Mouse (Mus musculus) forebrain, embryonic 14.5 days (tissue): Measurements from ENCODE around the gene Frmd5. TPM values are rescaled to one million over a fixed set of nuclear protein-coding genes. Genes with fewer than 3 reads are reported as not detected.

Experiments used
- ATAC-seq: fragments of 200-750 bp; cut with Nextera tagmentation; 2 replicates; pipeline ENCODE4 v1.8.0; 2017; ENCODE audit warnings: mild to moderate bottlenecking, moderate library complexity
- DNase-seq: peaks from one replicate; pipeline ENCODE4 v3.0.0-alpha.2; 2015; ENCODE audit warnings: low spot score
- H3K27ac ChIP-seq: fragments of 300-500 bp; sonication (generic); 2 replicates; pipeline ENCODE4 v1.5.1; 2014; ENCODE audit warnings: low read depth, mild to moderate bottlenecking, control low read depth, low read length, moderate library complexity
- H3K27me3 ChIP-seq: fragments of 300-500 bp; sonication (generic); replicated peaks from 2 replicates; pipeline ENCODE4 v1.6.1; 2014; ENCODE audit warnings: low read length, control low read depth, mixed read lengths; ENCODE audit not compliant: control insufficient read depth, insufficient read depth
- H3K36me3 ChIP-seq: fragments of 300-500 bp; sonication (generic); 2 replicates; pipeline ENCODE4 v1.6.1; 2014; ENCODE audit warnings: low read length, control low read depth; ENCODE audit not compliant: control insufficient read depth, insufficient read depth
- H3K4me1 ChIP-seq: fragments of 300-500 bp; sonication (generic); 2 replicates; pipeline ENCODE4 v1.6.1; 2014; ENCODE audit warnings: antibody characterized with exemption, low read length, control low read depth; ENCODE audit not compliant: control insufficient read depth, insufficient read depth
- H3K4me2 ChIP-seq: fragments of 300-500 bp; sonication (generic); 2 replicates; pipeline ENCODE4 v1.6.1; 2014; ENCODE audit warnings: mild to moderate bottlenecking, control low read depth, low read length
- H3K4me3 ChIP-seq: fragments of 300-500 bp; sonication (generic); 2 replicates; pipeline ENCODE4 v1.5.1; 2014; ENCODE audit warnings: low read depth, low read length, control low read depth
- H3K9ac ChIP-seq: fragments of 300-500 bp; sonication (generic); 2 replicates; pipeline ENCODE4 v1.6.1; 2014; ENCODE audit warnings: mild to moderate bottlenecking, low read length, control low read depth, moderate library complexity
- H3K9me3 ChIP-seq: fragments of 300-500 bp; sonication (generic); replicated peaks from 2 replicates; pipeline ENCODE4 v1.6.1; 2016; ENCODE audit warnings: low read length, control low read depth, mixed read lengths; ENCODE audit not compliant: control insufficient read depth
- WGBS: fragments of 180-500 bp; shearing (Covaris S2); extraction: QIAGEN DNeasy Blood & Tissue Kit; methylation state at CpG from one replicate; pipeline ENCODE4 v1.1.7; 2014; 5-methylcytosine and 5-hydroxymethylcytosine counted together
- polyA plus RNA-seq: library from polyadenylated mRNA; unstranded; fragments of >200 nt; fragmentation: Nextera tagmentation; extraction: Ambion mirVana; gene quantifications from 2 replicates; pipeline ENCODE4 v1.2.1, GENCODE M21; 2014

Frmd5 gene
- polyA plus RNA-seq, 1 experiment from 2014 or later = 26.9 TPM

DNA sequence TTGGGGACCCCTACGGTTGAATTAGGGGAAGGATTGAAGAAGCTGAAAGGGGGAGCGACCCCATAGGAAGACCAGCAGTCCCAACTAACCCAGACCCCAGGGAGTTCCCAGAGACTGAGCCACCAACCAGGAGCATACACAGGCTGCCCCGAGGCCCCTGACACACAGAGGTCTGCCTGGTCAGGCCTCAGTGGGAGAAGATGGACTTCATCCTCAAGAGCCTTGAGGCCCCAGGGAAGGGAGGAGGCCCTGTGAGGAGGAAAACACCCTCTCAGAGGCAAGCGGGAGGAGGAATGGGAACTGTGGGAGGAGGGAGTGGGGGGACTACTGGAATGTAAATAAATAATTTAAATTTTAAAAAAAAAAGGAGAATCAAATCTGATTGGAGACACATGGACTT is 160.4 kb downstream of the Frmd5 start:
- DNase-seq (no peak), ATAC-seq (no peak)
- WGBS = 81% methylated on average over 4 of the region's 4 CpGs
- H3K9me3 ChIP-seq = no peaks in the 10 kb centered on the region
- H3K9ac ChIP-seq = no peak overlapping the region
- no peak overlapping the region for H3K27ac ChIP-seq
- H3K4me1 ChIP-seq = peaks cover 6% of the 10 kb centered on the region; the same call in 1 of the 2 replicates
- H3K27me3 ChIP-seq = no peaks in the 10 kb centered on the region
- H3K4me2 ChIP-seq = no peak overlapping the region
- no peak overlapping the region for H3K4me3 ChIP-seq
- no peaks in the 10 kb centered on the region for H3K36me3 ChIP-seq

DNA sequence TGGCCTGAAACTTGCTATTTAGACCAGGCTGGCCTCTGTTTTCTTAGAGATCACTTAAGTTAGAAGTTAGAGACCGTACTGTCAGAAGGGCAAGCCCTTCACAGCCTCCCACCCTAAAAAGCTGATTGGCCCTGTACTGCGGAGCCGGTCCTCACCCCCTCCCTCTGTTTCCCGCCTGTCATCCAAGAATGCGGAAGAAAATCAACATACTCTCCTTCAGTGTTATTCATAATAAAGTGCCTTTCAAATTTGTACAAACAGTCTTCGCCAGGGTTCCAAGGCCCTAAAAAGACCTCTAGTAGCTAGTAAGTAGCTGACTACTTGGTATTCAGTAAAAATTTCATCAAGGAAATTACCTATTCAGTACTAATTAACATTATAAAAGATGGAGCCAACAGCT is 164.0 kb downstream of the Frmd5 start:
- Histone ChIP-seq H3K4me2 (no peak overlapping the region), H3K36me3 (no peaks in the 10 kb centered on the region), H3K9ac (no peak overlapping the region), H3K27me3 (no peaks in the 10 kb centered on the region), H3K9me3 (no peaks in the 10 kb centered on the region), H3K4me3 (no peak overlapping the region), H3K27ac (no peak overlapping the region), H3K4me1 (peaks cover 10% of the 10 kb centered on the region)
- peak; percentile 33 for DNase-seq
- ATAC-seq = peak; percentile 70
- WGBS = 9% methylated on average over 6 of the region's 6 CpGs

DNA sequence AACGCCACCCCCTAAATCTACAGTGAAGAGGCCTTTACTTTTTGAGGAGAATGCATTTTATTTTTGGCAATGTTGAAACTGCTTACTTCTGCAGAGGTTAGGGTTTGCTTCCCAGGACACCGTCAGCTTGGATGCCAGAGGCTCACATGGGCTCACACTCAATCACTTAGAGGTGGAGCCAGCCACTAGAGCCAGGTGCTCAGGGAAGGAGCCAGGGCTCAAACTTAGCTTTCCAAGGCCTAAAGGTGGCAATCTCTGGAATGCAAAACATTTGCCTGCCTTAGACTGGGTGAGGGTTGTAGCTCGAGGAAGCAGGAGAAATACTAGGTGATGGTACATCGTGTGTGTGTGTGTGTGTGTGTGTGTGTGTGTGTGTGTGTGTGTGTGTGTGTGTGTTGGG is 174.8 kb downstream of the Frmd5 start:
- Histone ChIP-seq H3K4me1 (no peaks in the 10 kb centered on the region), H3K27me3 (no peaks in the 10 kb centered on the region), H3K36me3 (no peaks in the 10 kb centered on the region), H3K9ac (no peak overlapping the region), H3K27ac (no peak overlapping the region), H3K9me3 (no peaks in the 10 kb centered on the region), H3K4me2 (no peak overlapping the region), H3K4me3 (no peak overlapping the region)
- WGBS = 71% methylated on average over 4 of the region's 4 CpGs
- DNase-seq (no peak), ATAC-seq (no peak)

DNA sequence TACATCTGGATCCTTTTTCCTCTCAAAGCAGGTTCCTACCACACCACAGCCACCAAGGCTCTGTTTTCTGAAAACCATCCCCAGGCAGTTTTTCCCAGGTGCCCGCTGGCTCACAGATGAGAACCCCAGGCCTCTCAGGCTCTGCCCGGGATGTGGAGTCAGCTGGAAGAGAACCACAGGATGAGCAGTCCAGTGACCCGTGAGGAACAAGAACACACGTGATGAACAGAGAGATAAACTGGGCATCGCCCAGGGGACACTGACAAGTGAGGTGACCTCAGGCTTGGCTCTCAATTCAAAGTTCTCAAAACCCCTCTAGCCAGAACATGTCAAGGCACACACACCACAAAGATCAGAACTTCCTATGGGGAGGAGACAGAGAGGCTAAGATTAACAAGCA is 176.6 kb downstream of the Frmd5 start:
- Histone ChIP-seq H3K36me3 (no peaks in the 10 kb centered on the region), H3K4me2 (no peak overlapping the region), H3K4me3 (no peak overlapping the region), H3K9ac (no peak overlapping the region), H3K4me1 (no peaks in the 10 kb centered on the region), H3K27ac (no peak overlapping the region), H3K9me3 (no peaks in the 10 kb centered on the region), H3K27me3 (no peaks in the 10 kb centered on the region)
- ATAC-seq (no peak), DNase-seq (no peak)
- 78% methylated on average over 5 of the region's 5 CpGs for WGBS

DNA sequence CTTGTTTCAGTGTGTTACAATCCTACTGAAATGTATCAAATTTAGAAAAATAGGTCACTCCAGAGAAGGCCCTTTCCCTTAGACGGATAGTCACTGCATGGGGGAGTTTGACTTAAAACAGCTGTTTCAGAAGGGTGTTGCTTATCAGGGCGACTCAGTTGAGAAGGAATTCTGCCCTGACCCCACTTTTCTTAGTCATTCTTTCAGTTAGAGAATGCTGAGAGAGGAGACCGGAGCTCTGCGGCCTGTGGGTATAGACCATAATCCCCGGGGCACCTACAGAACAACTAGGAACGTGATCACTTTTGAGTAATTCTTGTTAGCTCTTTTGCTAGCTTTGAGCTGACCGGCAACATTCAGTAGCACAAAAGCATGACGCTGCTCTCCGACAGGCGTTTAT is 178.6 kb downstream of the Frmd5 start:
- Histone ChIP-seq H3K4me2 (no peak overlapping the region), H3K9ac (no peak overlapping the region), H3K27me3 (no peaks in the 10 kb centered on the region), H3K36me3 (no peaks in the 10 kb centered on the region), H3K4me3 (no peak overlapping the region), H3K4me1 (no peaks in the 10 kb centered on the region), H3K9me3 (no peaks in the 10 kb centered on the region), H3K27ac (no peak overlapping the region)
- ATAC-seq (no peak), DNase-seq (no peak)
- WGBS = 68% methylated on average over 10 of the region's 10 CpGs

DNA sequence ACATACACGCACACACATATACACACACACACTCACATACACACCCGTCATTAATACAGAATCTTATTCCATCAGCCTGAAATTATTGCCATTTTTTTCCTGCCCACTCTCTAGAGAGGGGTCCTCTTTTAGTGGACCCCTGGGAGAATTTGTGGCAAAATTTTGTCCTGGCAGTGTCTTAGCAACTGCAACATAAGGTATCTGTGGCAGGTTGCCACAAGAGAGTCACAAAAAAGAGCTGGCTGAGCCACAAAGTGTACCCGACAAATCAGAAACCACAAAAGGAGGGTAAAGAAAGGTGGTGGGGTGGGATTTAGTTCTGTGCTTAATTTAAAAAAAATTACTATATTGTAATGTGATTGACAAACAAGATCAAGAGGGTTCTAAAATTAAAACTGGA is 181.0 kb downstream of the Frmd5 start:
- no peaks in the 10 kb centered on the region for H3K36me3 ChIP-seq
- 86% methylated on average over 3 of the region's 3 CpGs for WGBS
- no peak overlapping the region for H3K4me2 ChIP-seq
- H3K4me3 ChIP-seq = no peak overlapping the region
- H3K27ac ChIP-seq = no peak overlapping the region
- H3K9me3 ChIP-seq = no peaks in the 10 kb centered on the region
- H3K27me3 ChIP-seq = no peaks in the 10 kb centered on the region
- DNase-seq (no peak), ATAC-seq (no peak)
- H3K9ac ChIP-seq = no peak overlapping the region
- H3K4me1 ChIP-seq = peaks cover 12% of the 10 kb centered on the region

DNA sequence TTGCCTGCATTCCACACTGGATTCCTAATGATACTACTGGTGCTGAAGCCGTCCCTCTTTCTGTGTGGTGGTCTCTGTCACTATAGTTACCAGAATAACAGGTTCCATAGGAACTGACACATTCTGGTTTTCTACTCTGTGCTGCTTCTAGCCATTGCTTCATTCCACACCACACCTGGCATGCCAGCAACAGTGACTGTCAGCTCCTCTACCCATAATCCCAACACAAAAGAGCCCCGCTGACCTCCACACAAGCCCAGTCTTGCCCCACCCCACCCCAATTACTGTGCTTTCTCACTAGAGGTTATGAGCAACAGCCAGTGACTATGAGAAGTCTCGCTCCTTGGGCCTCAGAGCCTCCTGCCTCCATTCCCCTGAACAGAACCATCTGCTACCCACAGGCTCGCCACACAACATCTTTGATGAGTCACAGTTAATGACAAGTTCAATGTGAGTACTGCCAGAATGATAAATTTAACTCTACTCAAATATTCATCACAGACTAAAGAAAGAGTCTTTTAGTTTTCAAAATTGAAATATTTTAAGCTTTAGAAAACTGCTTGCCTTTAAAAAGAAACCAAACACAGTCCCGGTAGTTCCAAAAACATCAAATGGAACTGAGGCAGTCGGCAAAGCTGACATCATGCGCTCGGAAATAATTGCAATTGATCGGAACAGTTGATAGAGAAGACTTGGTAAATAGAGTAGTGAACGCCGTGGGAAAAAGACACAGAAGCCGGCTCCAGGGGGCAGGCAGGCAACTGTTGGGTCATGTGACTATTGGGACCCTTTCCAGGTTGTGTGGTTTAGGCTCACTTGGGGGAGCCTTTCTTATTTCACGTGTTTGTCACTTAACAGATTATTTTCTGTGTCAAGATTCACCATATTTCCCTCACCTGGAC is 185.4 kb downstream of the Frmd5 start:
- no peak overlapping the region for H3K4me3 ChIP-seq
- H3K4me2 ChIP-seq = no peak overlapping the region

DNA sequence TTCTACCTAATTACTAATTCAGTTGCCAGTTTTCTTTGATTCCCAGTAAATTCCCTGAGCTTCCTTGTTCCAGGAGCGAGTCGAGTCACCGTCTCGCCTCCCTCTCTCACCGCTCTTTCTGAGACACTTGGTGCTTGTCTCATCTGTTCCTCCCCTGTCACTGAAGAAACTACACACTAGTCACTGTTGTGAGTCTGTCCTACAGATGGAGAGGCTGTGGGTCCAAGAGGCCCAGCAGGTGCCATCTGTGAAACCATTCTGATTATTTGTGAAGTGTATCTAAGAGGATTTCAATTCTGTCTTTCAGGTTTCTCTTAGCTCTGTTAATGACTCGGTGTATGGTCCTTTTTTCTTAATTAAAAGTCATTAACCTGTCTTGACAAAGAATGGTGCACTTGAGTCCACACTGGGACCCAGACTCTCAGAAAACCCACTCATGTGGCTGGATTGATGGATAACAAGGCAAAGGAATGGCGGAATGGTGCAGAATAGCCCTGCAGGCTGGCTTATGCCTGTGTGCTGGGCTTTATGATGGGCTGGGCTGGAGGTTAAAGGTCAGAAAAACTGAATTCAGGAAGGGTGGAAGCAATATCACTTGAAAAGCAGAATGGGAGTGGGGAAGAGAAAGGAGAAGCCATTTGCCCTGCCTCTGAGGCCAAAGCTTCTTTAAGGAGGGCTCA is 186.2 kb downstream of the Frmd5 start:
- Histone ChIP-seq H3K4me3 (no peak overlapping the region), H3K4me1 (peaks cover 14% of the 10 kb centered on the region), H3K9ac (no peak overlapping the region), H3K9me3 (no peaks in the 10 kb centered on the region), H3K27ac (peak overlapping the region; percentile 65; the same call in 1 of the 2 replicates), H3K4me2 (no peak overlapping the region), H3K27me3 (no peaks in the 10 kb centered on the region), H3K36me3 (no peaks in the 10 kb centered on the region)
- peak; percentile 49; the same call in 1 of the 2 replicates for ATAC-seq
- WGBS = 19% methylated on average over 7 of the region's 7 CpGs
- DNase-seq = peak; percentile 34

More for the DNA sequence above, 185.4 kb downstream of the Frmd5 start:
- DNase-seq (peak; percentile 62), ATAC-seq (peak; percentile 68)
- Histone ChIP-seq H3K4me1 (peaks cover 14% of the 10 kb centered on the region), H3K9me3 (no peaks in the 10 kb centered on the region), H3K36me3 (no peaks in the 10 kb centered on the region), H3K27me3 (no peaks in the 10 kb centered on the region), H3K27ac (peak overlapping the region; percentile 65; the same call in 1 of the 2 replicates), H3K9ac (no peak overlapping the region)
- 17% methylated on average over 13 of the region's 13 CpGs for WGBS

DNA sequence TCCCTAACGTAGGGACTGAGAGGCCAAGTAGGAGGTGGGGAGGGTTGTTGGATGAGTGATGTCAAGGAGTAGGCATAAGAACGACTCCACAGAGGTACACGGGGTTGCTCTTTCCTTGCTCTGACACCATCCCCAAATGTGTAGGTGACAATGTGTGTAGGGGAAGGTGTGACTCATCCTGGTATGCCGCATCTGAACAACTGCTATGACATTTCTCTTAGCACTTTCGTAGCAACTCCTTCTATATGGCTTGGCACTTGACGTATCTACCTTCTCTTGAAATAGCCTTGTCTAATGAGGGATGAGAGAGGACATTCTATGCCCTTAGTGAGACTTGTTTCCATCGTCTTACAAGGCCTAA is 191.7 kb downstream of the Frmd5 start:
- no peak for ATAC-seq
- no peak for DNase-seq
- Histone ChIP-seq H3K4me1 (peaks cover 3% of the 10 kb centered on the region; the same call in 1 of the 2 replicates), H3K9me3 (no peaks in the 10 kb centered on the region), H3K4me3 (no peak overlapping the region), H3K9ac (no peak overlapping the region), H3K27me3 (no peaks in the 10 kb centered on the region), H3K4me2 (no peak overlapping the region), H3K36me3 (no peaks in the 10 kb centered on the region), H3K27ac (no peak overlapping the region)
- 87% methylated on average over 7 of the region's 7 CpGs for WGBS
